Mouse (Mus musculus): ENCODE results near the gene Rasgef1a.

GRCm38 (mm10) chr6:118076256-118076655, 65.0 kb downstream of the Rasgef1a start:
- TF ChIP-seq CTCF (IDR thresholded peaks at IDR 0.05 in 2 of 3, conservative IDR thresholded peaks at IDR 0.05 in 1 of 3; ENCODE audit: control insufficient read depth in 1 of 3, insufficient read depth in 1 of 3, low read depth in 2 of 3, low read length in 3 of 3, poor library complexity in 1 of 3, severe bottlenecking in 1 of 3) (no peak), MXI1 (IDR thresholded peaks at IDR 0.05; ENCODE audit: low read depth, low read length) (no peak), EP300 (IDR thresholded peaks at IDR 0.05; ENCODE audit: low read depth in 1 of 2, low read length in 2 of 2) (no peak), USF2 (IDR thresholded peaks at IDR 0.05; ENCODE audit: borderline replicate concordance in 1 of 2, insufficient read depth in 1 of 2, low read depth in 1 of 2, low read length in 2 of 2) (no peak), POLR2A (IDR thresholded peaks at IDR 0.05; ENCODE audit: control insufficient read depth in 1 of 2, insufficient read depth in 1 of 2, low read depth in 1 of 2, low read length in 2 of 2, poor library complexity in 1 of 2) (no peak)
